Mouse (Mus musculus): ENCODE results near the gene Evi2a. TPM values are rescaled to one million over a fixed set of nuclear protein-coding genes. Genes with fewer than 3 reads are reported as not detected.

Gene Evi2a
- polyA plus RNA-seq, 1 experiment from 2014 or later, result 3.1 TPM

- Histone ChIP-seq H3K9ac (ENCODE audit: low read depth, low read length) (no peak overlapping the region), H3K4me1 (ENCODE audit: control insufficient read depth, insufficient read depth, low read depth, low read length) (no peaks in the 10 kb centered on the region), H3K36me3 (ENCODE audit: control insufficient read depth, insufficient read depth, low read length) (0 out of 2 replicates have a peak, but pooled peaks cover 2% of the 10 kb centered on the region), H3K9me3 (ENCODE audit: control insufficient read depth, low read length) (no peaks in the 10 kb centered on the region), H3K27me3 (replicated peaks; ENCODE audit: control insufficient read depth, insufficient read depth, low read length) (no peaks in the 10 kb centered on the region), H3K27ac (ENCODE audit: low read depth, low read length) (no peak overlapping the region), H3K4me2 (ENCODE audit: low read length) (no peak overlapping the region), H3K4me3 (ENCODE audit: low read length) (no peak overlapping the region)
- WGBS, result 91% methylated on average over 3 of the region's 3 CpGs
- ATAC-seq, result no peak
These were observed 1.8 kb downstream of the Evi2a start for GRCm38 (mm10) chr11:79528601-79529000.

GRCm38 (mm10) chr11:79527739-79528384 lies 2.5 kb downstream of the Evi2a start:
- H3K9ac ChIP-seq (ENCODE audit: low read depth, low read length), result no peak overlapping the region
- no peak overlapping the region for H3K27ac ChIP-seq (ENCODE audit: low read depth, low read length)
- no peaks in the 10 kb centered on the region for H3K4me1 ChIP-seq (ENCODE audit: control insufficient read depth, insufficient read depth, low read depth, low read length)
- 93% methylated on average over 5 of the region's 5 CpGs for WGBS
- H3K27me3 ChIP-seq (replicated peaks; ENCODE audit: control insufficient read depth, insufficient read depth, low read length), result no peaks in the 10 kb centered on the region
- no peak for ATAC-seq
- H3K4me2 ChIP-seq (ENCODE audit: low read length), result no peak overlapping the region
- no peak overlapping the region for H3K4me3 ChIP-seq (ENCODE audit: low read length)
- 0 out of 2 replicates have a peak, but pooled peaks cover 2% of the 10 kb centered on the region for H3K36me3 ChIP-seq (ENCODE audit: control insufficient read depth, insufficient read depth, low read length)
- no peaks in the 10 kb centered on the region for H3K9me3 ChIP-seq (ENCODE audit: control insufficient read depth, low read length)

- ATAC-seq, result no peak
- Histone ChIP-seq H3K27ac (ENCODE audit: low read depth, low read length) (no peak overlapping the region), H3K36me3 (ENCODE audit: control insufficient read depth, insufficient read depth, low read length) (0 out of 2 replicates have a peak, but pooled peaks cover 2% of the 10 kb centered on the region), H3K9ac (ENCODE audit: low read depth, low read length) (no peak overlapping the region), H3K4me3 (ENCODE audit: low read length) (no peak overlapping the region), H3K4me1 (ENCODE audit: control insufficient read depth, insufficient read depth, low read depth, low read length) (no peaks in the 10 kb centered on the region), H3K9me3 (ENCODE audit: control insufficient read depth, low read length) (no peaks in the 10 kb centered on the region), H3K27me3 (replicated peaks; ENCODE audit: control insufficient read depth, insufficient read depth, low read length) (no peaks in the 10 kb centered on the region), H3K4me2 (ENCODE audit: low read length) (no peak overlapping the region)
- WGBS, result 81% methylated on average over 15 of the region's 15 CpGs
These were observed 3.2 kb downstream of the Evi2a start for GRCm38 (mm10) chr11:79527015-79527738.

- H3K36me3 ChIP-seq (ENCODE audit: control insufficient read depth, insufficient read depth, low read length), result 0 out of 2 replicates have a peak, but pooled peaks cover 2% of the 10 kb centered on the region
- 90% methylated on average over 3 of the region's 3 CpGs for WGBS
- no peak overlapping the region for H3K27ac ChIP-seq (ENCODE audit: low read depth, low read length)
- no peaks in the 10 kb centered on the region for H3K27me3 ChIP-seq (replicated peaks; ENCODE audit: control insufficient read depth, insufficient read depth, low read length)
- no peaks in the 10 kb centered on the region for H3K4me1 ChIP-seq (ENCODE audit: control insufficient read depth, insufficient read depth, low read depth, low read length)
- H3K9ac ChIP-seq (ENCODE audit: low read depth, low read length), result no peak overlapping the region
- no peak overlapping the region for H3K4me2 ChIP-seq (ENCODE audit: low read length)
- no peaks in the 10 kb centered on the region for H3K9me3 ChIP-seq (ENCODE audit: control insufficient read depth, low read length)
- ATAC-seq, result no peak
- H3K4me3 ChIP-seq (ENCODE audit: low read length), result no peak overlapping the region
These were observed 3.9 kb downstream of the Evi2a start for GRCm38 (mm10) chr11:79526549-79526948.

- no peak for ATAC-seq
- H3K4me3 ChIP-seq (ENCODE audit: low read length), result no peak overlapping the region
- 0 out of 2 replicates have a peak, but pooled peaks cover 2% of the 10 kb centered on the region for H3K36me3 ChIP-seq (ENCODE audit: control insufficient read depth, insufficient read depth, low read length)
- H3K4me2 ChIP-seq (ENCODE audit: low read length), result no peak overlapping the region
- no peak overlapping the region for H3K27ac ChIP-seq (ENCODE audit: low read depth, low read length)
- H3K9ac ChIP-seq (ENCODE audit: low read depth, low read length), result no peak overlapping the region
- H3K9me3 ChIP-seq (ENCODE audit: control insufficient read depth, low read length), result no peaks in the 10 kb centered on the region
- no peaks in the 10 kb centered on the region for H3K27me3 ChIP-seq (replicated peaks; ENCODE audit: control insufficient read depth, insufficient read depth, low read length)
- 82% methylated on average over 1 of the region's 1 CpGs for WGBS
- H3K4me1 ChIP-seq (ENCODE audit: control insufficient read depth, insufficient read depth, low read depth, low read length), result no peaks in the 10 kb centered on the region
These were observed 6.2 kb downstream of the Evi2a start for GRCm38 (mm10) chr11:79524310-79524575.

- no peaks in the 10 kb centered on the region for H3K27me3 ChIP-seq (replicated peaks; ENCODE audit: control insufficient read depth, insufficient read depth, low read length)
- WGBS, result 87% methylated on average over 10 of the region's 10 CpGs
- H3K4me3 ChIP-seq (ENCODE audit: low read length), result no peak within 1 kb of the TSS
- no peak within 1 kb of the TSS for H3K9ac ChIP-seq (ENCODE audit: low read depth, low read length)
- 0 out of 2 replicates have a peak, but pooled peaks cover 2% of the 10 kb centered on the region for H3K36me3 ChIP-seq (ENCODE audit: control insufficient read depth, insufficient read depth, low read length)
- no peak for ATAC-seq
- H3K27ac ChIP-seq (ENCODE audit: low read depth, low read length), result no peak within 1 kb of the TSS
- H3K4me2 ChIP-seq (ENCODE audit: low read length), result no peak within 1 kb of the TSS
- H3K9me3 ChIP-seq (ENCODE audit: control insufficient read depth, low read length), result no peaks in the 10 kb centered on the region
- H3K4me1 ChIP-seq (ENCODE audit: control insufficient read depth, insufficient read depth, low read depth, low read length), result no peaks in the 10 kb centered on the region
These were observed 6.7 kb downstream of the Evi2a start, which contains the start of gene Evi2b for GRCm38 (mm10) chr11:79523560-79524309. Evi2b (minus strand) TSS chr11:79523762.

GRCm38 (mm10) chr11:79522944-79523343 lies 7.5 kb downstream of the Evi2a start:
- 85% methylated on average over 1 of the region's 1 CpGs for WGBS
- H3K27me3 ChIP-seq (replicated peaks; ENCODE audit: control insufficient read depth, insufficient read depth, low read length), result no peaks in the 10 kb centered on the region
- no peak overlapping the region for H3K4me3 ChIP-seq (ENCODE audit: low read length)
- H3K36me3 ChIP-seq (ENCODE audit: control insufficient read depth, insufficient read depth, low read length), result no peaks in the 10 kb centered on the region
- no peaks in the 10 kb centered on the region for H3K4me1 ChIP-seq (ENCODE audit: control insufficient read depth, insufficient read depth, low read depth, low read length)
- no peak overlapping the region for H3K9ac ChIP-seq (ENCODE audit: low read depth, low read length)
- H3K27ac ChIP-seq (ENCODE audit: low read depth, low read length), result no peak overlapping the region
- ATAC-seq, result no peak
- H3K9me3 ChIP-seq (ENCODE audit: control insufficient read depth, low read length), result no peaks in the 10 kb centered on the region
- H3K4me2 ChIP-seq (ENCODE audit: low read length), result no peak overlapping the region

GRCm38 (mm10) chr11:79521930-79522329 lies 8.5 kb downstream of the Evi2a start:
- ATAC-seq, result no peak
- Histone ChIP-seq H3K36me3 (ENCODE audit: control insufficient read depth, insufficient read depth, low read length) (no peaks in the 10 kb centered on the region), H3K4me2 (ENCODE audit: low read length) (no peak overlapping the region), H3K4me3 (ENCODE audit: low read length) (no peak overlapping the region), H3K4me1 (ENCODE audit: control insufficient read depth, insufficient read depth, low read depth, low read length) (no peaks in the 10 kb centered on the region), H3K27me3 (replicated peaks; ENCODE audit: control insufficient read depth, insufficient read depth, low read length) (no peaks in the 10 kb centered on the region), H3K9me3 (ENCODE audit: control insufficient read depth, low read length) (no peaks in the 10 kb centered on the region), H3K27ac (ENCODE audit: low read depth, low read length) (no peak overlapping the region), H3K9ac (ENCODE audit: low read depth, low read length) (no peak overlapping the region)

GRCm38 (mm10) chr11:79520772-79521171 lies 9.6 kb downstream of the Evi2a start:
- H3K9me3 ChIP-seq (ENCODE audit: control insufficient read depth, low read length), result no peaks in the 10 kb centered on the region
- H3K36me3 ChIP-seq (ENCODE audit: control insufficient read depth, insufficient read depth, low read length), result no peaks in the 10 kb centered on the region
- H3K27ac ChIP-seq (ENCODE audit: low read depth, low read length), result no peak overlapping the region
- no peak overlapping the region for H3K4me3 ChIP-seq (ENCODE audit: low read length)
- no peak overlapping the region for H3K9ac ChIP-seq (ENCODE audit: low read depth, low read length)
- H3K4me2 ChIP-seq (ENCODE audit: low read length), result no peak overlapping the region
- ATAC-seq, result no peak
- H3K27me3 ChIP-seq (replicated peaks; ENCODE audit: control insufficient read depth, insufficient read depth, low read length), result no peaks in the 10 kb centered on the region
- H3K4me1 ChIP-seq (ENCODE audit: control insufficient read depth, insufficient read depth, low read depth, low read length), result no peaks in the 10 kb centered on the region
